Mouse (Mus musculus) heart, embryonic 14.5 days (tissue): ENCODE measurements around the gene Fam189b. TPM values are rescaled to one million over a fixed set of nuclear protein-coding genes. Genes with fewer than 3 reads are reported as not detected.
A peak's percentile ranks its signal among the peaks of the same experiment; 100 is the strongest.

Source experiments
- ATAC-seq: fragments of 200-750 bp; cut with Nextera tagmentation; 2 replicates; pipeline ENCODE4 v1.8.0; 2017; ENCODE audit warnings: low read depth, moderate TSS enrichment; ENCODE audit not compliant: insufficient number of reproducible peaks, insufficient read depth, low FRiP score
- H3K27ac ChIP-seq, 2 experiments: fragments of 200-500 bp in 1 of 2; fragments of 300-500 bp in 1 of 2; sonication (generic) in 1 of 2; replicated peaks in 1 of 2; 2 replicates each; pipeline ENCODE4 v1.5.1; 2012 to 2014; ENCODE audit warnings: low read depth in 2 of 2, low read length in 2 of 2, control low read depth in 1 of 2, mild to moderate bottlenecking in 1 of 2, mixed read lengths in 1 of 2; ENCODE audit not compliant: control insufficient read depth in 1 of 2, insufficient read depth in 1 of 2
- H3K27me3 ChIP-seq: fragments of 300-500 bp; sonication (generic); 2 replicates; pipeline ENCODE4 v1.6.1; 2014; ENCODE audit warnings: mild to moderate bottlenecking, low read length, control low read depth; ENCODE audit not compliant: control insufficient read depth, insufficient read depth
- H3K36me3 ChIP-seq: fragments of 300-500 bp; sonication (generic); 2 replicates; pipeline ENCODE4 v1.6.1; 2014; ENCODE audit warnings: mild to moderate bottlenecking, control low read depth, low read length, mixed read lengths; ENCODE audit not compliant: control insufficient read depth, insufficient read depth
- H3K4me1 ChIP-seq, 2 experiments: fragments of 200-500 bp in 1 of 2; fragments of 300-500 bp in 1 of 2; sonication (generic) in 1 of 2; 2 replicates each; pipeline ENCODE4 v1.6.1; 2012 to 2014; ENCODE audit warnings: low read length in 2 of 2, control low read depth in 1 of 2, mixed read lengths in 1 of 2; ENCODE audit not compliant: control insufficient read depth in 2 of 2, insufficient read depth in 2 of 2
- H3K4me2 ChIP-seq: fragments of 300-500 bp; sonication (generic); 2 replicates; pipeline ENCODE4 v1.6.1; 2014; ENCODE audit warnings: mild to moderate bottlenecking, low read length
- H3K4me3 ChIP-seq, 2 experiments: fragments of 200-500 bp in 1 of 2; fragments of 300-500 bp in 1 of 2; sonication (generic) in 1 of 2; 2 replicates each; pipeline ENCODE4 v1.5.1; 2012 to 2014; ENCODE audit warnings: low read length in 2 of 2, mild to moderate bottlenecking in 2 of 2, control low read depth in 1 of 2, low read depth in 1 of 2, moderate library complexity in 1 of 2; ENCODE audit not compliant: control insufficient read depth in 1 of 2, insufficient read depth in 1 of 2
- H3K9ac ChIP-seq: fragments of 300-500 bp; sonication (generic); 2 replicates; pipeline ENCODE4 v1.6.1; 2014; ENCODE audit warnings: mild to moderate bottlenecking, low read length
- H3K9me3 ChIP-seq: fragments of 300-500 bp; sonication (generic); 2 replicates; pipeline ENCODE4 v1.6.1; 2016; ENCODE audit warnings: low read length, control low read depth; ENCODE audit not compliant: control insufficient read depth
- WGBS: fragments of 180-500 bp; shearing (Covaris S2); extraction: QIAGEN DNeasy Blood & Tissue Kit; methylation state at CpG from one replicate; pipeline ENCODE4 v1.1.7; 2014; 5-methylcytosine and 5-hydroxymethylcytosine counted together
- polyA plus RNA-seq: library from polyadenylated mRNA; unstranded; fragments of >200 nt; fragmentation: Nextera tagmentation; extraction: Ambion mirVana; gene quantifications from 2 replicates; pipeline ENCODE4 v1.2.1, GENCODE M21; 2014

The Fam189b gene
- polyA plus RNA-seq, 1 experiment from 2014 or later = 12.8 TPM

DNA sequence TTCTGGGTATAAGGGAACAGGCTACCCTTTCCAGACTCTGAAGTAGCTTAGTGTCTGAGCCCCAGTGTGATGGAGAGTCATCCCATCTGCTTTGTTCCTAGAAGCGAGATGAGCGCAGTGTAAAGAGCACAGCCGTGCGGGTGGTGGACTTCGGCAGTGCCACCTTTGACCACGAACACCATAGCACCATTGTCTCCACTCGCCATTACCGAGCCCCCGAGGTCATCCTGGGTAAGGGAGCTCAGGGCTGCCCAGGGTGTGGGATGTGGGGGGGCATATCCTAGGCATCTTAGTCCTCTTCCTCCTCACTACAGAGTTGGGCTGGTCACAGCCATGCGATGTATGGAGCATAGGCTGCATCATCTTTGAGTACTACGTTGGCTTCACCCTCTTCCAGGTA, 8.1 kb upstream of the Fam189b start:
- Histone ChIP-seq H3K4me2 (no peak overlapping the region), H3K4me3 (no peak overlapping the region), H3K9me3 (no peaks in the 10 kb centered on the region), H3K9ac (no peak overlapping the region), H3K36me3 (peaks cover 78% of the 10 kb centered on the region), H3K27me3 (no peaks in the 10 kb centered on the region), H3K27ac (no peak overlapping the region), H3K4me1 (peaks cover 2 to 7% of the 10 kb centered on the region in 2 experiments; a peak in 2 of 4 replicates)
- no peak for ATAC-seq
- 93% methylated on average over 11 of the region's 11 CpGs for WGBS

DNA sequence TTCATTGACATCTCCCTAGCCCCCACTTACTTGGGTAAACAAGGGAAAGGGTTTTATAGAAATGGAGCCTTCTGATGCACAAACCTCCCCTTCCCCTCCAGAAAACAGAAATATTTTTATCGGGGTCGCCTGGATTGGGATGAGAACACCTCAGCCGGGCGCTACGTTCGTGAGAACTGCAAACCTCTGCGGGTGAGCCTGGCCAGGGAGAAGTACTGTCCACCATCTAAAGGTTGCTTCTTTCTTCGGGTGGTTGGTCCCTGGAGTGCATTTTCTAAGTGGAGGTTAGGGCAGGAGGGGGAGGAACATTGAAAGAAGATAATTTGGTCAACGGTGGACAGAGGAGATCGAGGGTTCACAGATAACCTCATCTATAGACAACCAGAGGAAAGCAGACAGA, 7.4 kb upstream of the Fam189b start:
- WGBS = 88% methylated on average over 10 of the region's 10 CpGs
- H3K27ac ChIP-seq = no peak overlapping the region
- no peak overlapping the region for H3K4me3 ChIP-seq
- no peak overlapping the region for H3K9ac ChIP-seq
- H3K9me3 ChIP-seq = no peaks in the 10 kb centered on the region
- no peak for ATAC-seq
- peaks cover 2 to 7% of the 10 kb centered on the region in 2 experiments; a peak in 2 of 4 replicates for H3K4me1 ChIP-seq
- H3K36me3 ChIP-seq = peaks cover 78% of the 10 kb centered on the region
- no peak overlapping the region for H3K4me2 ChIP-seq
- no peaks in the 10 kb centered on the region for H3K27me3 ChIP-seq

DNA sequence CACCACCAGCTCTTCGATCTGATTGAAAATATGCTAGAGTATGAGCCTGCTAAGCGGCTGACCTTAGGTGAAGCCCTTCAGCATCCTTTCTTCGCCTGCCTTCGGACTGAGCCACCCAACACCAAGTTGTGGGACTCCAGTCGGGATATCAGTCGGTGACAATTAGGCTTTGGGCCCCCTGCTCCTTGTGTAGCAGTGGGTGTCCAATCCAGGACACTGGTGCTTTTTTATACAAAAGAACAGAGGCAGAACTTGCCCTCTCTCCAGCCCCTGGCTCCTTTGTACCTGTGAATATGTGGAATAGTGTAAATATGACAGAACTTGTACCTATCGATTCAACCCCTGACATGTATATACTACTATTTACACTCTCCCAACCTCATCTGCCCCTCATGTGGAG, 6.5 kb upstream of the Fam189b start:
- H3K4me1 ChIP-seq = peaks cover 2 to 7% of the 10 kb centered on the region in 2 experiments; a peak in 2 of 4 replicates
- ATAC-seq = no peak
- H3K9me3 ChIP-seq = no peaks in the 10 kb centered on the region
- H3K27me3 ChIP-seq = no peaks in the 10 kb centered on the region
- H3K36me3 ChIP-seq = peaks cover 78% of the 10 kb centered on the region
- H3K4me2 ChIP-seq = no peak overlapping the region
- H3K4me3 ChIP-seq = no peak overlapping the region
- no peak overlapping the region for H3K27ac ChIP-seq
- WGBS = 79% methylated on average over 7 of the region's 7 CpGs
- H3K9ac ChIP-seq = no peak overlapping the region

DNA sequence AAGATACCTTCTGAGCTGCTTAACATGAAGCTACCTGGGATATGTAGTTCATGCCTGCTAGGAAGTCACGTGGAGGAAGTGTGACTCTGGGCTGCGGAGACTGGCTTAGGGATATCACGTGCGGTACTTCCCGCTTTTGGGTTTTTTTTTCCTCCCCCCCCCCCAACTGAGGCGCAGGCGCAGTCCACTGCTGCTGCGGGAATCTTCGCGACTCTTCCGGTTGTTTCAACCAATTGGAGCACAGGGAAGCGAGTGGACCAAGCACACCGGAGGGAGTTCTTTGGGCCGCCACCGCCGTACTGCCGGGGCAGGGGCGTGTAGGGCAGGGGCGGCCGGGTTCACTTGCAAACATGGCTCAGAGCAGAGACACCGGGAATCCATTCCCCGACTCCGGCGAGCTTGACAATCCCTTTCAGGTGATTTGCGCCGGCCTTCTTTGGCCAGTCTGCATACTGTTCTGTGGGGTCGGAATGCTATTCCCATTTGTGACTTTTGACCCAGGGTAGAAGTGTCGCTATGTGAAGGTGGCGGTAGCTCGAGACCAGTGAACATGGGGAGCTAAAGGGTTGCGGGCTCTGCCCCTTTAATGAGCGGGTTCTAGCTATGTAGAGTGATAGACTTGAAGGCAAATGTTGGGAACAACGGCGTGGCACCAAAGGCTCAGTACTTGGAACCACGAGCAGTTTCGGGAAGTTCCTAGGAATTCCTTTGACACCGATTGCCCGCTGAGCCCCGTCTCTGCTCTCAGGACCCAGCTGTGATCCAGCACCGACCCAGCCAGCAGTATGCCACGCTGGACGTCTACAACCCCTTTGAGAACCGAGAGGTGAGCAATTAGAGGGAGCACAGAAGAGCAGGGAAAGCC, 5.5 kb upstream of the Fam189b start, which contains the start of gene Scamp3:
TSS of gene Scamp3 (plus strand) at position 232 of the 865 bp plus-strand sequence.
- H3K9ac ChIP-seq = peak within 1 kb of the TSS; percentile 81
- peak within 1 kb of the TSS; percentile 71 to 81 for H3K27ac ChIP-seq
- under 1% methylated on average over 43 of the region's 43 CpGs for WGBS
- no peaks in the 10 kb centered on the region for H3K9me3 ChIP-seq
- peak; percentile 92 for ATAC-seq
- no peaks in the 10 kb centered on the region for H3K27me3 ChIP-seq
- H3K4me2 ChIP-seq = peak within 1 kb of the TSS; percentile 86
- peak within 1 kb of the TSS; percentile 64 to 95 for H3K4me3 ChIP-seq
- H3K4me1 ChIP-seq = peaks cover 2 to 7% of the 10 kb centered on the region in 2 experiments; a peak in 2 of 4 replicates
- H3K36me3 ChIP-seq = peaks cover 78% of the 10 kb centered on the region

DNA sequence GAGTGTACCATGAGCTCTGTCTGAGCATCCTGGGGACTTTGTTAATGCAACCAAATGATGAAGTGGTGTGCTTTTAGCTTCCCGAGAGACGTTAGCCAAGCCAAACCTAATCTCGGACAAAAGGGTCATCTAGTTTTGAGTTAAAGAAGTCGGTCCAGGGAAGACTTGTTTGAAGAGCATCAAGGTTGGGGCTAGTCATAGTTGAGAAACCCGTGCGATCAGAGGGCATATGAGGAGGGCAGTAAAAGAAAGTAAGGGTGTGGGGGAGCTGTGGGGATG, 4.9 kb upstream of the Fam189b start:
- Histone ChIP-seq H3K4me3 (peak overlapping the region; percentile 64 to 95), H3K4me2 (peak overlapping the region; percentile 86), H3K4me1 (peaks cover 4 to 11% of the 10 kb centered on the region in 2 experiments), H3K27ac (peak overlapping the region; percentile 71 to 81), H3K9ac (peak overlapping the region; percentile 81), H3K36me3 (peaks cover 75% of the 10 kb centered on the region), H3K27me3 (no peaks in the 10 kb centered on the region), H3K9me3 (no peaks in the 10 kb centered on the region)
- 5% methylated on average over 6 of the region's 6 CpGs for WGBS
- no peak for ATAC-seq

DNA sequence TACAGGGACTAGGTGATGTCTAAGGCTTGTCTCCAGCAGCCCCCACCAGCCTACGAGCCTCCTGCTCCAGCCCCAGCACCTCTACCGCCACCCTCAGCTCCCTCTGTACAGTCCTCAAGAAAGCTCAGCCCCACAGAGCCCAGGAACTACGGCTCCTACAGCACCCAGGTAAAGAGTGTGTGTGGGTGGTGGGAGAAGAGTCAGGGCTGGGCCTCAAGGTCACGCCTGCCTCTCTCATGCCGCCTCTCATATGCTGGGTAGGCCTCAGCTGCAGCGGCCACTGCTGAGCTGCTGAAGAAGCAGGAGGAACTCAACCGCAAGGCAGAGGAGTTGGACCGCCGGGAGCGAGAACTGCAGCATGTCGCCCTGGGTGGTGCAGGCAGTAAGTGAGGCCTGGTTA, 3.9 kb upstream of the Fam189b start:
- no peaks in the 10 kb centered on the region for H3K27me3 ChIP-seq
- no peak overlapping the region for H3K4me3 ChIP-seq
- no peak overlapping the region for H3K9ac ChIP-seq
- peaks cover 11 to 17% of the 10 kb centered on the region in 2 experiments for H3K4me1 ChIP-seq
- ATAC-seq = no peak
- no peaks in the 10 kb centered on the region for H3K9me3 ChIP-seq
- peaks cover 65% of the 10 kb centered on the region for H3K36me3 ChIP-seq
- no peak overlapping the region for H3K4me2 ChIP-seq
- no peak overlapping the region for H3K27ac ChIP-seq
- 89% methylated on average over 11 of the region's 11 CpGs for WGBS

DNA sequence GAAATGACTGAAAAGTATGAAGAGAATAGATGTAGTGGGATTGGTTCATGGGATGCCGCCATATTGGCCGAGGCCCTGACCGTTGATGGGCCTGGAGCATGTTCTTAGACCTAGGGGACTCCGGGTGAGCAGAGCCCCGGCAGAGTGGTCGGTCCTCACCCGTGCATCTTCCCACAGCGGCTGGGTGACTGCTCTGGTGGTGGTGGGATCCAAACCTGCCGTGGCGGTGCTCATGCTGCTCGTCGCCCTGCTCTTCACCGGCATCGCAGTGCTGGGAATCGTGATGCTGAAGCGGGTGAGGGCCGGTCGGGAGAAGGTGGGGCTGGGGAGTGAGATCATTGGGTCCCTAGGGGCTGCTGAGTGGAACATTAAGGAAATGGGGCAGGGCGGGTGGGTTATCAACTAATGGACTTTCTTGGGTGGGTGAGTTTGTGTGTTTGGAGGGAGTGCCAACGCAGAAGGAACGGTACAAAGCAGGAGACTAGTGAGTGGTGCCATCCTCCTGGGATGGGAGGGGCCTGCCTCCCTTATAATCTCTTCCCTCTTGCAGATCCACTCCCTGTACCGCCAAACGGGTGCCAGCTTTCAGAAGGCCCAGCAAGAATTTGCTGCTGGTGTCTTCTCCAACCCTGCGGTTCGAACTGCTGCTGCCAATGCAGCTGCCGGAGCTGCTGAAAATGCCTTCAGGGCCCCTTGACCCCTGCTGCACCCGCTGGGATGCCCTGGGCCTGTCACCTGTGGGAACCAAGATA, 1.0 kb upstream of the Fam189b start:
- H3K4me2 ChIP-seq = no peak overlapping the region
- H3K36me3 ChIP-seq = peaks cover 42% of the 10 kb centered on the region
- 93% methylated on average over 27 of the region's 27 CpGs for WGBS
- H3K9ac ChIP-seq = no peak overlapping the region
- H3K4me1 ChIP-seq = peaks cover 11 to 17% of the 10 kb centered on the region in 2 experiments
- no peak overlapping the region for H3K4me3 ChIP-seq
- H3K27ac ChIP-seq = no peak overlapping the region
- H3K9me3 ChIP-seq = no peaks in the 10 kb centered on the region
- no peak for ATAC-seq
- H3K27me3 ChIP-seq = no peaks in the 10 kb centered on the region
